Mouse (Mus musculus) CD8-positive naive resting alpha-beta T cell, adult 57 days (primary cell): ENCODE measurements around the gene Acp2. TPM values are rescaled to one million over a fixed set of nuclear protein-coding genes. Genes with fewer than 3 reads are reported as not detected.

Experiments
- total RNA-seq: library from RNA; stranded (reverse); gene quantifications from one replicate; pipeline ENCODE4 v1.2.4, GENCODE M21; 2023

The Acp2 gene
- 6.4 TPM for total RNA-seq

DNA sequence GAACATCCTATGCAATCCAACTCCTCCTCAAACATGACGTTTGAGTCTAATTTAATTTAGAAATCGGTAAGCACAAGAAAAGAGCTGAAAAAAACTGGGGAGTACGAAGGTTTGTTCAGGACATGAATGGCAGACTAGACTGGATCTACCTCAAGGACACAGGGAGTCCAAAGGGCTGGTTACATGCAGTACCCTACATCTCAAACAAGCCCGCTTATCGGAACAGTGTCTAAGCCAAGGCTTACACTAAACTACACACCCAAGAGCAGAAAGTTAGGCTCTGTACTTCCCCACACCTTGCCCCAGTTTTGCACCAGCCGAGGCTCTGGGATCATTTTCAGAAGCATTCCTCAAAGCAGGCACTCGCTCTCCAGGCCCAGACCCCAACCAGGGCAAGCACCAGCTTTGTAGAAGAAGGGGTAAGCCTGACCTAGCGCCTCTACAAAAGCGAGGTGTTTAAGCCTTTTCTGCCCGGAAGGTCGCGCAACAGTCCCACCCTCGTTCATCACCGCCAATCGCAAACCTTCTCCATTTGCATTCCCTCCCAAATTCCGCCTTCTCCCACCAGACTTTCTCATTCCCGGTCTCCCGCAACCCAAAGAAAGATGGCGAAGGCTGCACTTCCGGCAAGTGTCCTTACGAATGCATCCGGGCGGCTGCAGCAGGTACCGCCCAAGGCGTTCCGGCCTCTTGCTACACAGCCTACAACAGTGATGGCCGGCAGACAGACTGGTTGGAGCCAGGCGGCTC is at the start of gene Acp2, which contains the start of gene Nr1h3:
Gene Acp2 (plus strand): TSS at position 664 of the 750 bp plus-strand sequence.
Gene Nr1h3 (minus strand): TSS at position 613 of the 750 bp plus-strand sequence.

GRCm38 (mm10) chr2:91183711-91184405 is 18.8 kb upstream of the Acp2 start, which contains the start of gene Madd:
Gene Madd (minus strand): TSS chr2:91183837.

GRCm38 (mm10) chr2:91236601-91237510 is 34.2 kb downstream of the Acp2 start, which contains the start of gene Ddb2:
Gene Ddb2 (minus strand): TSS chr2:91236982.

DNA sequence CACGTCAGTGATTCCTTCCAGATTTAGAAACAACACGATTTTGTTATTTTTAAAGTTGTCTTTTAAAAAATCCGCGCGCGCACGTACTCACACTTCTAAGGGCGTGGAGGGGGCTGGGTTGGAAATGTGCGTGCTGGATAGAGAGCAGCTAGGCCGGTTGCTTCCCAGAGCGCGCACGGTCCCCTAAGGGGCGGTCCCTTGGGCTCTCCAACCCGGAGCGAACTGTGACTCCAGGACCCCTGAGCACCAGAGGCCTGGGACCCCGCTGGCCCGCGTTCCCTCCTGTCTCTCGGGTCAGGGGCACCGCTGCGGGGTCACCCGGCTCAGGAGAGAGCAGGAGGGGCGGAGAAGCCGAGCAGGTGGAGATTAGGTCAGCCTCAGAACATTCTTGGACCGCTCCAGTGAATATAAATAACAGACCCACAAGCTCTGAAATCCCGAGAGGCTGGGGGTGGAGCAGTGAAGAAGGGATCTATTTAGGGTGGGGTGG is 53.0 kb downstream of the Acp2 start, which contains the start of gene Pacsin3:
Gene Pacsin3 (plus strand): TSS at position 294 of the 490 bp plus-strand sequence.

Other genes starting within 250 kb of the Acp2 start
- 0.86 TPM for gene Rapsn, start 167.3 kb upstream of the Acp2 start, total RNA-seq
- 113 TPM for gene Psmc3, start 148.9 kb upstream of the Acp2 start, total RNA-seq
- gene Slc39a13, start 132.5 kb upstream of the Acp2 start, total RNA-seq, result 17.9 TPM
- gene Spi1, start 120.5 kb upstream of the Acp2 start, total RNA-seq, result 8.5 TPM
- not detected for gene Mybpc3, start 84.7 kb upstream of the Acp2 start, total RNA-seq
- 263 TPM for gene Madd, start 19.0 kb upstream of the Acp2 start, total RNA-seq
- 2.5 TPM for gene Nr1h3, start 51 bp upstream of the Acp2 start, total RNA-seq
- 67.6 TPM for gene Ddb2, start 34.1 kb downstream of the Acp2 start, total RNA-seq
- 1.2 TPM for gene Pacsin3, start 53.1 kb downstream of the Acp2 start, total RNA-seq
- gene Arfgap2, start 62.1 kb downstream of the Acp2 start, total RNA-seq, result 115 TPM
- 6.8 TPM for gene 1110051M20Rik, start 241.8 kb downstream of the Acp2 start, total RNA-seq